Mouse (Mus musculus) CH12.LX (cell line): ENCODE measurements around the gene Sycp3. TPM values are rescaled to one million over a fixed set of nuclear protein-coding genes. Genes with fewer than 3 reads are reported as not detected.
A peak's percentile ranks its signal among the peaks of the same experiment; 100 is the strongest.

Experiments
- DNase-seq: peaks from one replicate; pipeline ENCODE4 v3.0.0-alpha.2; 2013; ENCODE audit errors: extremely low read depth
- H3K27ac ChIP-seq: 2 replicates; pipeline ENCODE4 v1.5.1; 2012; ENCODE audit warnings: low read depth, mild to moderate bottlenecking, control low read depth, moderate library complexity; ENCODE audit not compliant: insufficient read depth
- H3K27me3 ChIP-seq: replicated peaks from 2 replicates; pipeline ENCODE3; 2012; ENCODE audit warnings: inconsistent platforms
- H3K36me3 ChIP-seq, 2 experiments: replicated peaks in 1 of 2; 2 replicates each; pipeline versions ENCODE3 to v1.6.1; 2012; ENCODE audit warnings: inconsistent platforms in 1 of 2, low read length in 1 of 2, mild to moderate bottlenecking in 1 of 2, mixed read lengths in 1 of 2, moderate library complexity in 1 of 2; ENCODE audit not compliant: control insufficient read depth in 1 of 2, insufficient read depth in 1 of 2
- H3K4me1 ChIP-seq, 2 experiments: 2 replicates each; pipeline ENCODE4 v1.6.1; 2012; ENCODE audit warnings: inconsistent platforms in 1 of 2, moderate library complexity in 1 of 2; ENCODE audit not compliant: insufficient read depth in 2 of 2, control insufficient read depth in 1 of 2
- H3K4me2 ChIP-seq: 2 replicates; pipeline ENCODE4 v1.6.1; 2012; ENCODE audit warnings: low read depth, mild to moderate bottlenecking, control low read depth; ENCODE audit not compliant: poor library complexity, insufficient read depth, severe bottlenecking
- H3K4me3 ChIP-seq, 3 experiments: fragments of 150-350 bp in 1 of 3; sonication (generic) in 1 of 3; replicated peaks in 1 of 3; 2 replicates each; pipeline versions ENCODE3 to v1.5.1; 2011 to 2012; ENCODE audit warnings: low read depth in 2 of 3, low read length in 2 of 3, mild to moderate bottlenecking in 2 of 3, moderate library complexity in 2 of 3, control low read depth in 1 of 3, improper control_type of control experiment in 1 of 3, inconsistent platforms in 1 of 3, mixed read lengths in 1 of 3; ENCODE audit not compliant: poor library complexity in 1 of 3
- H3K79me2 ChIP-seq: replicated peaks from 2 replicates; pipeline ENCODE4 v1.6.1; 2012; ENCODE audit warnings: mild to moderate bottlenecking, moderate library complexity; ENCODE audit not compliant: control insufficient read depth, poor library complexity, insufficient read depth, severe bottlenecking; ENCODE audit errors: extremely low read depth
- H3K9ac ChIP-seq: 2 replicates; pipeline ENCODE4 v1.6.1; 2012; ENCODE audit warnings: low read depth, mild to moderate bottlenecking, control low read depth, moderate library complexity; ENCODE audit not compliant: insufficient read depth
- H3K9me3 ChIP-seq: replicated peaks from 2 replicates; pipeline ENCODE3; 2012; ENCODE audit warnings: low read length, inconsistent platforms, mixed read lengths
- BHLHE40 ChIP-seq: IDR thresholded peaks from 2 replicates; pipeline ENCODE4 v1.6.1; 2011; ENCODE audit warnings: mild to moderate bottlenecking, low read depth, low read length, improper control_type of control experiment
- CHD1 ChIP-seq: IDR thresholded peaks from 2 replicates; pipeline ENCODE4 v1.6.1; 2012; ENCODE audit warnings: low read depth, low read length, improper control_type of control experiment, inconsistent platforms
- CHD2 ChIP-seq: IDR thresholded peaks from 2 replicates; pipeline ENCODE4 v1.6.1; 2011; ENCODE audit warnings: low read length, improper control_type of control experiment
- CTCF ChIP-seq, 2 experiments: IDR thresholded peaks in 1 of 2; conservative IDR thresholded peaks in 1 of 2; 2 replicates each; pipeline ENCODE4 v1.5.1; 2011 to 2012; ENCODE audit warnings: low read depth in 2 of 2, low read length in 2 of 2, improper control_type of control experiment in 1 of 2, inconsistent platforms in 1 of 2, mild to moderate bottlenecking in 1 of 2, moderate library complexity in 1 of 2
- E2F4 ChIP-seq: IDR thresholded peaks from 2 replicates; pipeline ENCODE4 v1.6.1; 2011; ENCODE audit warnings: low read depth, low read length, improper control_type of control experiment; ENCODE audit not compliant: insufficient replicate concordance
- ELF1 ChIP-seq: IDR thresholded peaks from 2 replicates; pipeline ENCODE4 v1.6.1; 2014; ENCODE audit warnings: low read depth, mild to moderate bottlenecking, inconsistent platforms, low read length, improper control_type of control experiment
- EP300 ChIP-seq: IDR thresholded peaks from 2 replicates; pipeline ENCODE4 v1.6.1; 2011; ENCODE audit warnings: low read length, improper control_type of control experiment
- ETS1 ChIP-seq: conservative IDR thresholded peaks from 2 replicates; pipeline ENCODE4 v1.6.1; 2012; ENCODE audit warnings: low read depth, mild to moderate bottlenecking, inconsistent platforms, low read length, improper control_type of control experiment, moderate library complexity
- GABPA ChIP-seq: IDR thresholded peaks from 2 replicates; pipeline ENCODE4 v1.6.1; 2012; ENCODE audit warnings: low read depth, low read length, improper control_type of control experiment, inconsistent platforms; ENCODE audit not compliant: insufficient replicate concordance
- HCFC1 ChIP-seq: IDR thresholded peaks from 2 replicates; pipeline ENCODE4 v1.6.1; 2012; ENCODE audit warnings: low read depth, mild to moderate bottlenecking, inconsistent platforms, low read length, improper control_type of control experiment
- IRF4 ChIP-seq: IDR thresholded peaks from 2 replicates; pipeline ENCODE4 v1.6.1; 2014; ENCODE audit warnings: low read depth, mild to moderate bottlenecking, inconsistent platforms, low read length, improper control_type of control experiment
- JUN ChIP-seq: IDR thresholded peaks from 2 replicates; pipeline ENCODE4 v1.6.1; 2011; ENCODE audit warnings: low read depth, mild to moderate bottlenecking, low read length, improper control_type of control experiment, moderate library complexity; ENCODE audit not compliant: insufficient read depth
- JUND ChIP-seq: conservative IDR thresholded peaks from 2 replicates; pipeline ENCODE4 v1.6.1; 2011; ENCODE audit warnings: low read depth, low read length, improper control_type of control experiment
- KAT2A ChIP-seq: IDR thresholded peaks from 2 replicates; pipeline ENCODE4 v1.6.1; 2012; ENCODE audit warnings: low read length, improper control_type of control experiment, inconsistent platforms; ENCODE audit not compliant: insufficient replicate concordance
- MAFK ChIP-seq: IDR thresholded peaks from 2 replicates; pipeline ENCODE4 v1.6.1; 2011; ENCODE audit warnings: low read length, improper control_type of control experiment; ENCODE audit not compliant: insufficient replicate concordance
- MAX ChIP-seq: IDR thresholded peaks from 2 replicates; pipeline ENCODE4 v1.6.1; 2011; ENCODE audit warnings: low read length, improper control_type of control experiment
- MAZ ChIP-seq: IDR thresholded peaks from 2 replicates; pipeline ENCODE4 v1.6.1; 2012; ENCODE audit warnings: low read depth, mild to moderate bottlenecking, inconsistent platforms, low read length, improper control_type of control experiment, moderate library complexity
- MEF2A ChIP-seq: IDR thresholded peaks from 2 replicates; pipeline ENCODE4 v1.6.1; 2014; ENCODE audit warnings: low read depth, mild to moderate bottlenecking, inconsistent platforms, low read length, improper control_type of control experiment, borderline replicate concordance
- MXI1 ChIP-seq: IDR thresholded peaks from 2 replicates; pipeline ENCODE4 v1.6.1; 2011; ENCODE audit warnings: mild to moderate bottlenecking, low read depth, low read length, improper control_type of control experiment
- MYC ChIP-seq: IDR thresholded peaks from 2 replicates; pipeline ENCODE4 v1.6.1; 2011; ENCODE audit warnings: low read depth, mild to moderate bottlenecking, improper control_type of control experiment, low read length
- NELFE ChIP-seq: IDR thresholded peaks from 2 replicates; pipeline ENCODE4 v1.6.1; 2011; ENCODE audit warnings: low read depth, low read length, improper control_type of control experiment
- NRF1 ChIP-seq: IDR thresholded peaks from 2 replicates; pipeline ENCODE4 v1.6.1; 2014; ENCODE audit warnings: low read depth, mild to moderate bottlenecking, inconsistent platforms, low read length, improper control_type of control experiment, moderate library complexity
- PAX5 ChIP-seq: IDR thresholded peaks from 2 replicates; pipeline ENCODE4 v1.6.1; 2012; ENCODE audit warnings: low read length, inconsistent platforms, mixed read lengths
- POLR2A ChIP-seq: IDR thresholded peaks from 2 replicates; pipeline ENCODE4 v1.6.1; 2011; ENCODE audit warnings: low read depth, mild to moderate bottlenecking, improper control_type of control experiment, low read length
- POLR2AphosphoS2 ChIP-seq: IDR thresholded peaks from 2 replicates; pipeline ENCODE4 v1.6.1; 2011; ENCODE audit warnings: low read depth, low read length, improper control_type of control experiment
- RAD21 ChIP-seq: IDR thresholded peaks from 2 replicates; pipeline ENCODE4 v1.6.1; 2011; ENCODE audit warnings: low read depth, mild to moderate bottlenecking, low read length, improper control_type of control experiment, moderate library complexity
- RCOR1 ChIP-seq: conservative IDR thresholded peaks from 2 replicates; pipeline ENCODE4 v1.6.1; 2012; ENCODE audit warnings: low read depth, mild to moderate bottlenecking, inconsistent platforms, low read length, improper control_type of control experiment
- SIN3A ChIP-seq: IDR thresholded peaks from 2 replicates; pipeline ENCODE4 v1.6.1; 2012; ENCODE audit warnings: low read length, improper control_type of control experiment, inconsistent platforms
- SMC3 ChIP-seq: IDR thresholded peaks from 2 replicates; pipeline ENCODE4 v1.6.1; 2011; ENCODE audit warnings: low read depth, low read length, improper control_type of control experiment
- TBP ChIP-seq: conservative IDR thresholded peaks from 2 replicates; pipeline ENCODE4 v1.6.1; 2011; ENCODE audit warnings: low read depth, low read length, improper control_type of control experiment
- TCF12 ChIP-seq: IDR thresholded peaks from 2 replicates; pipeline ENCODE4 v1.6.1; 2014; ENCODE audit warnings: low read depth, mild to moderate bottlenecking, inconsistent platforms, low read length, improper control_type of control experiment
- UBTF ChIP-seq: IDR thresholded peaks from 2 replicates; pipeline ENCODE4 v1.6.1; 2012; ENCODE audit warnings: low read depth, mild to moderate bottlenecking, inconsistent platforms, low read length, improper control_type of control experiment, moderate library complexity
- USF1 ChIP-seq: IDR thresholded peaks from 2 replicates; pipeline ENCODE4 v1.6.1; 2014; ENCODE audit warnings: low read depth, mild to moderate bottlenecking, inconsistent platforms, low read length, improper control_type of control experiment
- USF2 ChIP-seq: conservative IDR thresholded peaks from 2 replicates; pipeline ENCODE4 v1.6.1; 2011; ENCODE audit warnings: low read depth, low read length, improper control_type of control experiment
- ZC3H11A ChIP-seq: IDR thresholded peaks from 2 replicates; pipeline ENCODE4 v1.6.1; 2012; ENCODE audit warnings: low read depth, mild to moderate bottlenecking, inconsistent platforms, low read length, improper control_type of control experiment
- ZKSCAN1 ChIP-seq: IDR thresholded peaks from 2 replicates; pipeline ENCODE4 v1.6.1; 2012; ENCODE audit warnings: low read depth, inconsistent platforms, low read length, improper control_type of control experiment, borderline replicate concordance
- ZMIZ1 ChIP-seq: IDR thresholded peaks from 2 replicates; pipeline ENCODE4 v1.6.1; 2012; ENCODE audit warnings: low read depth, mild to moderate bottlenecking, inconsistent platforms, low read length, improper control_type of control experiment
- ZNF384 ChIP-seq: IDR thresholded peaks from 2 replicates; pipeline ENCODE4 v1.6.1; 2012; ENCODE audit warnings: low read depth, low read length, improper control_type of control experiment, inconsistent platforms
- dilution Hi-C: fragments of 300-500 bp; cut with MboI; formaldehyde crosslinking; loops from 2 replicates; pipeline ENCODE4 v1.14.3; 2020; ENCODE audit warnings: low sequenced_read_pairs; ENCODE audit not compliant: extremely low pct_unique_long_range_greater_than_20kb, extremely low pct_ligation_motif_present
- in situ Hi-C: fragments of 300-500 bp; cut with MboI; formaldehyde crosslinking; loops from 3 replicates; pipeline ENCODE4 v1.14.3; 2019; ENCODE audit warnings: low sequenced_read_pairs, low pct_ligation_motif_present, low pct_unique_long_range_greater_than_20kb, mixed read lengths
- polyA plus RNA-seq: library from polyadenylated mRNA; unstranded; fragments of >175 nt; gene quantifications from 2 replicates; pipeline ENCODE4 v1.2.1, GENCODE M21; 2012; ENCODE audit warnings: low read depth; ENCODE audit not compliant: insufficient read length
- total RNA-seq, 2 experiments: library from RNA; depleted of rRNA; stranded (reverse); fragments of 300-350 nt in 1 of 2; fragments of >200 nt in 1 of 2; gene quantifications; 2 replicates each; pipeline ENCODE4 v1.2.3; 2012 to 2014

Sycp3 gene
- total and polyA plus RNA-seq, 3 experiments: not detected

- in situ Hi-C loops: loop anchor here (10.0 kb wide), 1 partner anchor 165 kb away; no protein-coding TSS in a partner anchor
- H3K4me2 ChIP-seq: peak overlapping the region; percentile 88
- H3K79me2 ChIP-seq: no peaks in the 10 kb centered on the region
- peaks cover 24 to 52% of the 10 kb centered on the region in 2 experiments for H3K36me3 ChIP-seq
- H3K27me3 ChIP-seq: no peaks in the 10 kb centered on the region
- H3K9ac ChIP-seq: peak overlapping the region; percentile 70
- peak overlapping the region; percentile 96 for H3K27ac ChIP-seq
- dilution Hi-C loops: no loop called here
- no peaks in the 10 kb centered on the region for H3K9me3 ChIP-seq
- TF ChIP-seq HCFC1 (no peak), MXI1 (peak; percentile 76; the same call in 1 of the 2 replicates), CTCF (conservative IDR thresholded peaks at IDR 0.05 in 1 of 2, IDR thresholded peaks at IDR 0.05 in 1 of 2; ENCODE audit: low read depth in 2 of 2, low read length in 2 of 2) (no peak), ZMIZ1 (0 out of 2 replicates have a peak, but pooled peaks have one; percentile 68), IRF4 (no peak), MYC (no peak; the same call in 1 of the 2 replicates), ZKSCAN1 (no peak), CHD2 (0 out of 2 replicates have a peak, but pooled peaks have one; percentile 47), MEF2A (no peak), USF2 (no peak), USF1 (no peak), PAX5 (no peak), ZC3H11A (no peak), EP300 (peak; percentile 51), E2F4 (0 out of 2 replicates have a peak, but pooled peaks have one; percentile 20), MAFK (no peak), CHD1 (no peak), GABPA (no peak), ZNF384 (no peak; the same call in none of the 2 replicates), MAX (peak; percentile 11; the same call in 1 of the 2 replicates), KAT2A (no peak), UBTF (no peak), TCF12 (no peak), RCOR1 (peak; percentile 78; the same call in 1 of the 2 replicates), NRF1 (no peak), POLR2A (no peak), MAZ (peak; percentile 36; the same call in 1 of the 2 replicates), BHLHE40 (peak; percentile 46), SIN3A (no peak), JUND (0 out of 2 replicates have a peak, but pooled peaks have one; percentile 8), ELF1 (no peak), ETS1 (no peak), SMC3 (no peak; the same call in 1 of the 2 replicates), POLR2AphosphoS2 (no peak), JUN (no peak; the same call in 1 of the 2 replicates), TBP (no peak), NELFE (peak; percentile 50; the same call in 1 of the 2 replicates), RAD21 (no peak)
- peaks cover 24 to 54% of the 10 kb centered on the region in 2 experiments; a peak in 3 of 4 replicates for H3K4me1 ChIP-seq
- DNase-seq: peak; percentile 57
- H3K4me3 ChIP-seq: peak overlapping the region in 2 of 3 experiments; percentile 22 to 37
These were observed 39.2 kb upstream of the Sycp3 start for GRCm38 (mm10) chr10:88420141-88420541.
